Mouse (Mus musculus) testis, adult 2 months (tissue): ENCODE results near the gene Xntrpc.

Experiments
- CTCF ChIP-seq: fragments of 200-500 bp; IDR thresholded peaks from 2 replicates; pipeline ENCODE4 v1.5.1; 2012; ENCODE audit warnings: low read depth, mild to moderate bottlenecking, inconsistent platforms, low read length, moderate library complexity; ENCODE audit not compliant: control insufficient read depth, insufficient read depth, insufficient replicate concordance
- POLR2A ChIP-seq: fragments of 200-500 bp; IDR thresholded peaks from 2 replicates; pipeline ENCODE4 v1.6.1; 2012; ENCODE audit warnings: low read depth, mild to moderate bottlenecking, inconsistent platforms, low read length, moderate library complexity; ENCODE audit not compliant: control insufficient read depth

GRCm38 (mm10) chr7:102037318-102037717, 28.2 kb upstream of the Xntrpc start:
- no peak for TF ChIP-seq POLR2A
- no peak for TF ChIP-seq CTCF
